Mouse (Mus musculus) left cerebral cortex, postnatal 14 days (tissue): ENCODE measurements around the gene Kif21b. TPM values are rescaled to one million over a fixed set of nuclear protein-coding genes. Genes with fewer than 3 reads are reported as not detected.

Experiments
- DNase-seq, 2 experiments: peaks; one replicate each; pipeline ENCODE4 v3.0.0; 2021 to 2022; ENCODE audit warnings: low spot score in 2 of 2, mixed read lengths in 1 of 2
- intact Hi-C: fragments of 180-260 bp; cut with DNase I; formaldehyde crosslinking; loops from one replicate; pipeline ENCODE4 v1.15.1; 2025
- total RNA-seq, 2 experiments: library from RNA; stranded (reverse); gene quantifications; 2 replicates each; pipeline ENCODE4 v1.2.3; 2021

Kif21b gene
- total RNA-seq, 2 experiments from 2014 or later: 180 to 201 TPM

DNA sequence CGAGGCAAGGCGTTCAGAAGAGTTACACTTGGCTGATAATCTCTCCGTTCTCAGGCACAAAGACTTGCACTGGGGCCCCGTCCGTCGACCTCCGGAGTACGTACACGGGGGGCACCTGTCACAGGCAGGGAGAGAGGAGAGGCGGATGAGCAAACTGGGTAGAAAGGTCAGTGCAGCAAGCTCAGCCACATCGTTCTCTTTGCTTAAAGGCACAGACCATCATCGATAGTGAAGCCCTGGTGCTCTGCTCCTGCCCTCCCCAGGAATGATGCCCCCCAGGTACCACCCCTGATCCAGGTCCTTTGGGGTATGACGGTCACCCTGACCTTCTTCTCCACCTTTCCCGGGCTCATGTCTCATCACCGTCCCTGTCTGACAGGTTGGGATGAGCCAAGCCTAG is 83.1 kb downstream of the Kif21b start:
- intact Hi-C loops: loop anchor here (5.0 kb wide), 1 partner anchor 42 kb away; no protein-coding TSS in a partner anchor
- no peak for DNase-seq

DNA sequence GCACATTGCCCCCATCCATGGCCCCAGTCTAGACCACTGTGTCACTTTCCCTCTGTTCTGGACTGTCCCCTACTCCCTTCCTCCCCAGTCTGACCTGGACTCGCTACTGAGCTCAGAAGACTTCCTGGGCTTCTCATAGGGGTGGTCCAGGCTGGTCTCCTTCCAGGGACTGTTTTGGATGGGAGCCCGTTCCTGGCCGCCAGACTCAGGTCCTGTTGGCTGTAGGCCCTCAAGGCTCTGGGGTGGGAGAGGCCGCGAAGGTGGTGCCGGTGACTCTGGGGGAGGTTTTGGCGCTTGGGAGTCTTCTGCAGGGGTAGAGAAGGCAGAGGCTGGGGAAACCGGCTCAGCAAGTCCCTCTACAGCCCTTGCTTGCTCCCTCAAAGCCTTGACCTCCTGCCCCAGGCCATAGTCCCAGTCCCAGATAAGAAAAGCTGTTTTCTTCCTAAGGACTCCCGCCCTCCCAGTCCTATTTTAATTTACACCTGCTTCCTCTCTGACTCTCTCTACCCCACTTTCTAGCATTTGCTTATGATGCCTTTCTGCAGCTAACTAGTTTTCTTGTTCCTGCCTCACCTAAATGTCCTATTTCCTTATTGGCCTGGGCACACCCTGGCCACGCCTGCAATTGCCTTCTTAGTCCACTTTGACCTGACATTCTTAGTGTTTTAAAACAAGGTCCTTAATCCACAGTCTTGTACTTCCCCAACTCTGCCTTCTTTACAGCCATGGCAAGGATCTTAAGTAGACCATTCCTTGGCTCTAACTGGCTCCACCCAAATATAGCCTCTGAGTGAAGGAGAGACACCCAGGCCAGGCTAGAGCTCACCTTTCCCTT is 89.1 kb downstream of the Kif21b start:
- intact Hi-C loops: no loop called here
- DNase-seq: no peak

DNA sequence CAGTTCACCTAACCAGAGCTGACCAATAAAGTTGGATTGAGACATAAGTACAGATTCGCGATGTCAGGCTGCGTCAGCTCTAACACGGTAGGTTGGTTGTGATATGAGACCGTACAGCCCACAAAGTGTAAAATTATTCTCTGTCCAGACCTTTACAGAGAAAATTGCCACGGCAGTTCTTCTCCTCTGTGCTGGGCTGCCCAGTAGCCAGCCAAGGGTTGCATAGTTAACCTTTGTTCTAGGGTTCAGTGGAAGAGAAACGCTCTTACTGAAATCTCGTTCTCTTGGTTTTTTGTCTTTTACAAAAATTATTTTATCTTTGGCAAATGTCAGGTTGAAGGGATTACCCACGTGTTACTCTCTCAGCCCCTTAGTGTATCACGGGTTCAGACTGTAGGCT is 91.2 kb downstream of the Kif21b start:
- no peak for DNase-seq
- intact Hi-C loops: no loop called here

DNA sequence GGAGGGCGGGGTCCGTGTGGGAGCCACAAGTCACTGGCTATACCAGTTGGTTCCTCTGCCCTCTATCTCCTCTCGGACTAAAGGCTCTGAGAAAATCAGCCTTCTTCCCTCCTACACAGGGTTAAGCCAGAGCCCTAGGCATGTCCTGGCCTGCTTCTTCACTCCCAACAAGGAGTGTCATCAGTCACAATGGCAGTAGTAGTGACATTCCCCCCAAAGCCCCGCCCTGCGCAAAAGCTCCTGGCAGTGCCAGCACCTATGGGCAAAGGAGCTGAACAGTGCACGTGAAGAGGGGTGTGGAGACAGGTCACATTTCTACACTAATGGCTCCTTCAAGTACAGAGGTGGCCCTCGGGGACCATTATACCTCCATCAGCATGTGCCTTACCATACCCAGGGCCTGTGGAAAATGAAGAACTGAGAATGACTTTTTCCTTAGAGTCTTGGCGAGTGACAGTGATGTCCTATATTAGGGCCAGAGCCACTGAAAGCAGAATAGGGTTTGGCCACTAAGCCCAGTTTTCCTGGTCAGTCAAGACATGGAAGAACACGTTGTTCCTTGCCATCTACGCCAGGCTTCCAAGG is 92.7 kb downstream of the Kif21b start:
- intact Hi-C loops: no loop called here

DNA sequence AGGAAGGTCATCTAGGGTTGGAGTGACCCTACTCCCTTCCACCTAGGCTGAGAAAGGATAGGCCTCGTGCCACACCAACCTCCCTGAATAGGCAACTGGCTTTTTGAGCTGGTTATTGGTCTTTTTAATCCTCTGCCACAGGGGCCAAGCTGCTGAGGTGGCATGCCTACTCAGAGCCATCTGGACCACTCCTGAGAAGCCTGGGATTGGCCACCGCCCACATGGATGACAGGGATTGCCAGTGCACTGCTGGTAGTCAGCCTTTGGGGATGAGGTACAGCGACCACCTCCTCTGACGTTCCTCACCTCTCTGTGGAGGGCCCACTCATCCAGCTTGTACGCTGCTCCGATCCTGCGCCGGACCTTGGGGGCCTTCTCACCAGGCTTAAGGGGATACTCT is 94.7 kb downstream of the Kif21b start:
- DNase-seq: no peak
- intact Hi-C loops: no loop called here

More for the DNA sequence above, 92.7 kb downstream of the Kif21b start:
- DNase-seq: no peak

DNA sequence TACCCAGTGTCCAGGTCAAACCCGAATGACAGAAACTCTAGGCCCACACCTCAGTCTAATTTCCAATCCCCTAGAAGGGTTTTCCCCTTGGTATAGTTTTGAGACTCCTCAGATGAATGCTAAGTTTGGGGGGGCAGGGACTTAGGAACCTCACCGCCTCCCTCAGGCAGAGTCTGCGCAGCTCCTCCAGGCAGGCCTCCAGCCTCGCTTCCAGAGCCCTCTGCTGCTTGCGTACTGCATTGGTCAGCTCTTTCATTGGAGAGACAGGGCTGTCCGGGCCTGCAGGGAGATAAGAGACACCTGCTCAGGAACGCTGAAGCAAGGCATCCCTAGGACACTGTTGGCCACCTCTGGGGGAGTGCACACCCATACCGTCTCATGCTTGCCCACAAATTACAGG is 95.4 kb downstream of the Kif21b start:
- intact Hi-C loops: no loop called here
- DNase-seq: no peak

Other genes with a start within 250 kb of the Kif21b start
- gene Pkp1, start 212.2 kb upstream of the Kif21b start, total RNA-seq: under 1 TPM; 0.13 to 0.30 TPM
- gene Igfn1, start 125.0 kb upstream of the Kif21b start, total RNA-seq: 1 to 10 TPM; 1.8 to 2.9 TPM
- 10 to 100 TPM; 73.0 to 78.7 TPM for gene Tmem9, start 123.2 kb upstream of the Kif21b start, total RNA-seq
- gene Ascl5, start 80.6 kb upstream of the Kif21b start, total RNA-seq: 1 to 10 TPM in 1 of 2 experiments, under 1 TPM in 1; 0.66 to 2.1 TPM
- gene Cacna1s, start 78.6 kb upstream of the Kif21b start, total RNA-seq: 1 to 10 TPM; 1.0 to 1.1 TPM
- 1 to 10 TPM; 1.1 to 2.2 TPM for gene Mroh3, start 81.4 kb downstream of the Kif21b start, total RNA-seq
- gene Inava, start 102.9 kb downstream of the Kif21b start, total RNA-seq: 1 to 10 TPM; 3.6 to 4.1 TPM
- 1 to 10 TPM; 5.9 to 9.5 TPM for gene Gpr25, start 129.5 kb downstream of the Kif21b start, total RNA-seq
- gene Camsap2, start 214.7 kb downstream of the Kif21b start, total RNA-seq: 100 to 1,000 TPM; 134 to 139 TPM